ENCODE assay signal across 8 mouse cellular contexts in the genomic region with DNA sequence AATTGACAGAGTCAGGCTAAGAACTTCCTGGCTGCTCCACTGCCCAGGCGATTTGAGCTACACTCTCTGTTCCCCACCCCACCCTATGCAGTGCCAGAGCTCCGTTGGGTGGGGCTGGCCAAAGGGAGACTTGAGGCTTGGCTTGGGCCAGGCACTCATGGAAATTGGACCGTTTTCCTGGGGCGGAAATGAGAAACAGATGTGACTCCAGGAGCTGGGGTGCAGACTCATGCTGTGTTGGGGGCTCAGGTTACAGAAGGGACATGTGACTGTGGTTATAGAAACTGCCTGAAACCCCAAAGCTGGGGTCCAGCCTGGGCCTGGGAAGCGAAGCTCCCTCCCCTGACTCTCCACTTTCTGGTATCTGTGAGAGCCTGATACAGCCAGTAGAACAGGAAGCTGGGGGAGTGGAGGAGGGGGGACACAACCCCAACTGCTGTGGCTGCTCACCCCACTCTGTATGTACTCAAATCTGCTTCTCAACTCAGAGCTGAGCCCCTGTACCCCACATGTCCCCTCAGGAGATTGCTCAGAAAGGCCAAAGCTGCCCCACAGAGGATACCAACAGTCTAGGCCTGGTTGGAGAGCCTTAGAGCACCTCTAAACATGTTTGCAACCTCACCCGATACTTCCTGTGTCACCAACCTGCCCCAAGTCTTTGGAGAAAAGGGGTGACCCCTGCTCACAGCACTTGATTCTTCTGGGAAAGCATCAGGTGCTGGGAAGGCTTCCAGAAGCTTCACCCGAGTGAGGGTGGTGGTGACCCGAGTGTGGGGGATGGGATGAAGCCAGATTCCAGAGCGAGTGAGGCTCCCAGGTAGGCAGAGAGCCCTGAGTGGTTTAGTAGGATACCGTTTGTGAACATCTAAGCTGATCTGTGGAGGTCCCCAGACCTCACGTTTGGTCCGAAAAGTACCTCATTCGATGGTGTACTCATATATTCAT.
DNase-seq lines count a peak whose midpoint lies in the region; ATAC-seq lines count a peak whose summit lies in the region.

No protein-coding gene starts in this region.

- H3K9ac ChIP-seq in heart, embryonic 12.5 days: no peak overlapping the region

- no peaks in the 10 kb centered on the region for H3K36me3 ChIP-seq in heart, embryonic 12.5 days

- H3K4me3 ChIP-seq in heart, embryonic 12.5 days: no peak overlapping the region

- H3K9me3 ChIP-seq in heart, embryonic 12.5 days (replicated peaks): no peaks in the 10 kb centered on the region

- H3K27ac ChIP-seq in heart, embryonic 12.5 days (ENCODE audit: poor library complexity, severe bottlenecking): peak overlapping the region; percentile 64

- peak; percentile 71 for ATAC-seq in heart, embryonic 12.5 days (ENCODE audit: insufficient number of reproducible peaks, low FRiP score)
- ATAC-seq in megakaryocyte, adult 5-6 weeks (ENCODE audit: poor library complexity, severe bottlenecking): peak; percentile 58

- 55% methylated on average over 13 of the region's 13 CpGs for whole genome bisulfite sequencing in heart, embryonic 12.5 days

- H3K4me1 ChIP-seq in heart, embryonic 12.5 days (replicated peaks): peaks cover 45% of the 10 kb centered on the region

- H3K27me3 ChIP-seq in heart, embryonic 12.5 days (replicated peaks): no peaks in the 10 kb centered on the region

- peak; percentile 99 for DNase-seq in NIH3T3 (ENCODE audit: low read depth)
- DNase-seq in embryo, embryonic 10 days (ENCODE audit: low spot score): peak; percentile 86
- peak; percentile 78 for DNase-seq in kidney, postnatal 14 days
- peak; percentile 83 for DNase-seq in urinary bladder, postnatal 4 days (ENCODE audit: low spot score in 2 of 2)
- DNase-seq in right cerebral cortex, postnatal 4 days: no peak
- no peak for DNase-seq in right cerebral cortex, postnatal 36 days (ENCODE audit: low spot score in 2 of 2)

- H3K4me2 ChIP-seq in heart, embryonic 12.5 days: no peak overlapping the region

Comparison
In these comparisons a context has a peak if more than half of its experiments do, and no peak if none do; other contexts are left out.
1. DNase-seq: peak in NIH3T3 (single experiment), embryo, embryonic 10 days (single experiment), kidney, postnatal 14 days (single experiment) and urinary bladder, postnatal 4 days (2 of 2); none in right cerebral cortex, postnatal 4 days (single experiment) and right cerebral cortex, postnatal 36 days (0 of 2).